Mouse (Mus musculus) stomach, postnatal 0 days (tissue): ENCODE data around the gene Kyat1. TPM values are rescaled to one million over a fixed set of nuclear protein-coding genes. Genes with fewer than 3 reads are reported as not detected.
A peak's percentile ranks its signal among the peaks of the same experiment; 100 is the strongest.

Source experiments
- ATAC-seq: fragments of 200-750 bp; cut with Nextera tagmentation; 2 replicates; pipeline ENCODE4 v1.8.0; 2017; ENCODE audit not compliant: low FRiP score, low TSS enrichment
- DNase-seq: peaks from one replicate; pipeline ENCODE4 v3.0.0-alpha.2; 2016; ENCODE audit warnings: low spot score
- H3K27ac ChIP-seq: fragments of 300-500 bp; sonication (generic); replicated peaks from 2 replicates; pipeline ENCODE4 v1.5.1; 2014; ENCODE audit warnings: mild to moderate bottlenecking, control low read depth
- H3K27me3 ChIP-seq: fragments of 300-500 bp; sonication (generic); 2 replicates; pipeline ENCODE4 v1.6.1; 2014; ENCODE audit warnings: low read length; ENCODE audit not compliant: control insufficient read depth, insufficient read depth
- H3K36me3 ChIP-seq: fragments of 300-500 bp; sonication (generic); 2 replicates; pipeline ENCODE4 v1.6.1; 2014; ENCODE audit warnings: low read length, mixed read lengths; ENCODE audit not compliant: control insufficient read depth, insufficient read depth
- H3K4me1 ChIP-seq: fragments of 300-500 bp; sonication (generic); replicated peaks from 2 replicates; pipeline ENCODE4 v1.6.1; 2014; ENCODE audit warnings: antibody characterized with exemption; ENCODE audit not compliant: control insufficient read depth, insufficient read depth
- H3K4me2 ChIP-seq: fragments of 300-500 bp; sonication (generic); replicated peaks from 2 replicates; pipeline ENCODE4 v1.6.1; 2014; ENCODE audit warnings: low read depth, mild to moderate bottlenecking, control low read depth, moderate library complexity
- H3K4me3 ChIP-seq: fragments of 300-500 bp; sonication (generic); 2 replicates; pipeline ENCODE4 v1.5.1; 2014; ENCODE audit warnings: low read depth, low read length, control low read depth
- H3K9ac ChIP-seq: fragments of 300-500 bp; sonication (generic); 2 replicates; pipeline ENCODE4 v1.6.1; 2014; ENCODE audit warnings: mild to moderate bottlenecking, low read length, control low read depth, mixed read lengths
- H3K9me3 ChIP-seq: fragments of 300-500 bp; sonication (generic); 2 replicates; pipeline ENCODE4 v1.6.1; 2016; ENCODE audit warnings: low read length; ENCODE audit not compliant: control insufficient read depth
- CTCF ChIP-seq: IDR thresholded peaks from 2 replicates; pipeline ENCODE4 v1.5.1; 2016; ENCODE audit warnings: antibody characterized with exemption, low read depth, mild to moderate bottlenecking, moderate library complexity
- EP300 ChIP-seq: optimal IDR thresholded peaks from 2 replicates; pipeline ENCODE3; 2016; ENCODE audit warnings: antibody characterized with exemption
- WGBS: fragments of 180-500 bp; shearing (Covaris S2); extraction: QIAGEN DNeasy Blood & Tissue Kit; methylation state at CpG from one replicate; pipeline ENCODE4 v1.1.7; 2014; 5-methylcytosine and 5-hydroxymethylcytosine counted together
- polyA plus RNA-seq: library from polyadenylated mRNA; unstranded; fragments of >200 nt; fragmentation: Nextera tagmentation; extraction: Ambion mirVana; gene quantifications from 2 replicates; pipeline ENCODE4 v1.2.1, GENCODE M21; 2015

Gene Kyat1
- polyA plus RNA-seq, 1 experiment from 2014 or later: 81.2 TPM

DNA sequence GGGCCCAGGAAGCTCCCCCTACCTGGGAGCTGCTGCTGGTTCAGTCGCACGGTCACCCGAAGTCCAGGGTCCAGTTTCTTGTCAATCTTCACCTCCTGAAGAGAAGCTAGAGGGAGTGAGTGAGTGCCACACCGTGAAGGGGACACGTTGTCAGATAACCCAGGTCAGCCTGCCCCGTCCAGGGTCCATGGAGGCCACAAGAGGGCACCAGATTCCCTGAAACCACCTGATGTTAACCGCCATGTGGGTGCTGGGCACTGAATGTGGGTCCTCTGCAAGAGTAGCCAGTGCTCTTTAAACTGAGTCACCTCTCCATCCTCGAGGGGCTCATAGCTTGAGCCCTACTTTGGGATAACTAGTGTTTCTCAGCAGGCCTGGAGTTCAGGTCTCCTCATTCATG is 29.8 kb downstream of the Kyat1 start:
- Histone ChIP-seq H3K27ac (no peak overlapping the region), H3K9ac (no peak overlapping the region), H3K4me1 (peaks cover 9% of the 10 kb centered on the region), H3K36me3 (peaks cover 17% of the 10 kb centered on the region; the same call in 1 of the 2 replicates), H3K4me3 (no peak overlapping the region), H3K27me3 (no peaks in the 10 kb centered on the region), H3K9me3 (no peaks in the 10 kb centered on the region), H3K4me2 (no peak overlapping the region)
- 81% methylated on average over 8 of the region's 8 CpGs for WGBS
- DNase-seq (no peak), ATAC-seq (no peak)
- TF ChIP-seq EP300 (no peak), CTCF (peak; percentile 54)

- H3K9ac ChIP-seq: no peak overlapping the region
- no peak overlapping the region for H3K4me2 ChIP-seq
- H3K4me1 ChIP-seq: peaks cover 9% of the 10 kb centered on the region
- 94% methylated on average over 20 of the region's 20 CpGs for WGBS
- ATAC-seq: no peak
- no peaks in the 10 kb centered on the region for H3K9me3 ChIP-seq
- no peaks in the 10 kb centered on the region for H3K27me3 ChIP-seq
- peaks cover 17% of the 10 kb centered on the region; the same call in 1 of the 2 replicates for H3K36me3 ChIP-seq
- no peak overlapping the region for H3K27ac ChIP-seq
- no peak overlapping the region for H3K4me3 ChIP-seq
- DNase-seq: no peak
- TF ChIP-seq CTCF (no peak), EP300 (no peak)
These were observed 32.0 kb downstream of the Kyat1 start for GRCm38 (mm10) chr2:30173541-30174240.

GRCm38 (mm10) chr2:30171997-30172382 is 33.7 kb downstream of the Kyat1 start:
- H3K36me3 ChIP-seq: peaks cover 17% of the 10 kb centered on the region; the same call in 1 of the 2 replicates
- peaks cover 2% of the 10 kb centered on the region; the same call in 1 of the 2 replicates for H3K4me1 ChIP-seq
- no peaks in the 10 kb centered on the region for H3K9me3 ChIP-seq
- under 1% methylated on average over 19 of the region's 19 CpGs for WGBS
- H3K27me3 ChIP-seq: no peaks in the 10 kb centered on the region
- H3K4me2 ChIP-seq: peak overlapping the region; percentile 93
- TF ChIP-seq EP300 (no peak), CTCF (no peak)
- ATAC-seq (peak; percentile 16; the same call in 1 of the 2 replicates), DNase-seq (no peak)
- H3K9ac ChIP-seq: peak overlapping the region; percentile 66
- H3K4me3 ChIP-seq: peak overlapping the region; percentile 52
- peak overlapping the region; percentile 80; the same call in 1 of the 2 replicates for H3K27ac ChIP-seq

- TF ChIP-seq EP300: no peak
- TF ChIP-seq CTCF: no peak
- Histone ChIP-seq H3K27me3 (no peaks in the 10 kb centered on the region), H3K4me2 (peak within 1 kb of the TSS; percentile 93), H3K9ac (peak within 1 kb of the TSS; percentile 66), H3K27ac (peak within 1 kb of the TSS; percentile 80), H3K36me3 (peaks cover 17% of the 10 kb centered on the region; the same call in 1 of the 2 replicates), H3K9me3 (no peaks in the 10 kb centered on the region), H3K4me3 (peak within 1 kb of the TSS; percentile 52), H3K4me1 (peaks cover 2% of the 10 kb centered on the region; the same call in 1 of the 2 replicates)
- under 1% methylated on average over 63 of the region's 75 CpGs for WGBS
- peak; percentile 90 for ATAC-seq
- peak; percentile 84 for DNase-seq
These were observed 34.2 kb downstream of the Kyat1 start, which contains the start of gene Endog for GRCm38 (mm10) chr2:30171371-30171996. TSS of gene Endog (plus strand) at chr2:30171493.

DNA sequence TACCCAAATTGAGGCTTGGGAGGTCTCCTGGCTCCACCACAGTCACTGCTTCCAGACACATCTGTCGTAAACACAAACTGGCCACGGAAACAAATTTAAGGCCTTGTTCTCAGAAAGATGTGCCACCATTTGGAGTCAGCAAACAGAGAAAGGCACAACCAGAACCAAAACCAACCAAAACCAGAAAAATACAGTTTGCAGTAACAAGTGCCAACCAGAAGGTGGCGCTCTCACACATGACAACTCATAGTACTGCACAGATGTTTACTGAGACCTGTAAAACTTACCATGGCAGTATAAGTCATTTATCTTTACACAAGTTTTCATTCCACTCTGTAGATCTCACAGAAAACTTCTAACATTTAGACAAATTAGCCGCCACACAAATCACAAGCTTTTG is 39.0 kb downstream of the Kyat1 start:
- ATAC-seq (no peak), DNase-seq (no peak)
- WGBS: 58% methylated on average over 4 of the region's 4 CpGs
- no peak overlapping the region for H3K27ac ChIP-seq
- H3K27me3 ChIP-seq: no peaks in the 10 kb centered on the region
- H3K9ac ChIP-seq: no peak overlapping the region
- no peaks in the 10 kb centered on the region for H3K4me1 ChIP-seq
- no peak overlapping the region for H3K4me2 ChIP-seq
- H3K4me3 ChIP-seq: no peak overlapping the region
- TF ChIP-seq EP300 (no peak), CTCF (peak; percentile 60)
- no peaks in the 10 kb centered on the region for H3K36me3 ChIP-seq
- no peaks in the 10 kb centered on the region for H3K9me3 ChIP-seq

- H3K27ac ChIP-seq: no peak overlapping the region
- no peak overlapping the region for H3K4me3 ChIP-seq
- no peak overlapping the region for H3K4me2 ChIP-seq
- H3K9ac ChIP-seq: no peak overlapping the region
- ATAC-seq (no peak), DNase-seq (no peak)
- TF ChIP-seq EP300 (no peak), CTCF (no peak)
- H3K36me3 ChIP-seq: no peaks in the 10 kb centered on the region
- H3K9me3 ChIP-seq: no peaks in the 10 kb centered on the region
- H3K27me3 ChIP-seq: no peaks in the 10 kb centered on the region
- 48% methylated on average over 9 of the region's 9 CpGs for WGBS
- H3K4me1 ChIP-seq: no peaks in the 10 kb centered on the region
These were observed 41.2 kb downstream of the Kyat1 start for GRCm38 (mm10) chr2:30164340-30164932.
